Mouse (Mus musculus): ENCODE results near the gene Rph3a. TPM values are rescaled to one million over a fixed set of nuclear protein-coding genes. Genes with fewer than 3 reads are reported as not detected.

Rph3a gene
- total and polyA plus RNA-seq, 3 experiments: not detected

GRCm38 (mm10) chr5:121011962-121012361, 2.1 kb upstream of the Rph3a start:
- H3K9me3 ChIP-seq (replicated peaks; ENCODE audit: insufficient read depth, low read length): no peaks in the 10 kb centered on the region
- no peak overlapping the region for H3K4me3 ChIP-seq (ENCODE audit: control insufficient read depth in 1 of 2, insufficient read depth in 1 of 2, low read depth in 2 of 2, low read length in 2 of 2)
- no peaks in the 10 kb centered on the region for H3K79me2 ChIP-seq (ENCODE audit: control insufficient read depth, insufficient read depth, low read length, poor library complexity)
- no peak for DNase-seq (ENCODE audit: low read depth, low spot score)
- no peaks in the 10 kb centered on the region for H3K27me3 ChIP-seq (ENCODE audit: control insufficient read depth in 1 of 2, insufficient read depth in 2 of 2, low read length in 2 of 2)
- no peak overlapping the region for H3K9ac ChIP-seq (ENCODE audit: control insufficient read depth, low read depth, low read length, poor library complexity, severe bottlenecking)
- H3K27ac ChIP-seq (ENCODE audit: control insufficient read depth, low read depth, low read length): no peak overlapping the region
- no peaks in the 10 kb centered on the region for H3K36me3 ChIP-seq (ENCODE audit: control insufficient read depth in 1 of 2, insufficient read depth in 2 of 2, low read length in 2 of 2)
- no peak for TF ChIP-seq ZMIZ1 (IDR thresholded peaks at IDR 0.05; ENCODE audit: low read depth, low read length)
- no peak for TF ChIP-seq MXI1 (IDR thresholded peaks at IDR 0.05; ENCODE audit: low read depth, low read length)
- no peak for TF ChIP-seq KAT2A (conservative IDR thresholded peaks at IDR 0.05; ENCODE audit: low read depth, low read length)
- TF ChIP-seq CTCF (IDR thresholded peaks at IDR 0.05 in 2 of 3, conservative IDR thresholded peaks at IDR 0.05 in 1 of 3; ENCODE audit: control insufficient read depth in 1 of 3, insufficient read depth in 1 of 3, low read depth in 2 of 3, low read length in 3 of 3, poor library complexity in 1 of 3, severe bottlenecking in 1 of 3): no peak
- TF ChIP-seq RAD21 (IDR thresholded peaks at IDR 0.05; ENCODE audit: low read depth, low read length): no peak
- no peak for TF ChIP-seq MEF2A (IDR thresholded peaks at IDR 0.05; ENCODE audit: extremely low read depth, insufficient replicate concordance, low read depth, low read length, poor library complexity, severe bottlenecking)
- TF ChIP-seq TBP (IDR thresholded peaks at IDR 0.05; ENCODE audit: low read depth, low read length): no peak
- no peak for TF ChIP-seq SIN3A (IDR thresholded peaks at IDR 0.05; ENCODE audit: low read length)
- H3K4me1 ChIP-seq (ENCODE audit: control insufficient read depth in 1 of 2, insufficient read depth in 2 of 2, low read length in 2 of 2): no peaks in the 10 kb centered on the region

DNA sequence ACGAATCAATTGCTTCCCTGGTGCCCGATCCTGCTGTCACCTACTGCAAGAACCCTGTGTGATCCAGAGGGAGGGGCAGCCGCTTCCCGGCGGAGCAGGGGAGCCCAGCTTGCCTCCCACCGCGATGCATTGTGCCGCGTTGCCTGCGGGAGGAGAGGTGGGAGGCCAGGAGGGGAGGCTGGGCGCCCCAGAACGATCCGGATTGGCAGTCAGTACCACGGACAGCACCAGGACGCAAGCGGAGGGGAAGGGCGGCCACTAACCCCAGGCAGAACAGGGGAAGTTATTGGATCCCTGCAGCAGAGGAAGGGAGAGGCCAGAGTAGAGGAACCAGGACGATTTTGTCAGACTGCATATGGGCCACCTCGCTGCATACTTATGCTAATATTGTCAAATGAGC, 486 bp downstream of the Rph3a start:
- H3K79me2 ChIP-seq (ENCODE audit: control insufficient read depth, insufficient read depth, low read length, poor library complexity): no peaks in the 10 kb centered on the region
- no peaks in the 10 kb centered on the region for H3K36me3 ChIP-seq (ENCODE audit: control insufficient read depth in 1 of 2, insufficient read depth in 2 of 2, low read length in 2 of 2)
- no peaks in the 10 kb centered on the region for H3K9me3 ChIP-seq (replicated peaks; ENCODE audit: insufficient read depth, low read length)
- H3K27ac ChIP-seq (ENCODE audit: control insufficient read depth, low read depth, low read length): no peak overlapping the region
- TF ChIP-seq NELFE (IDR thresholded peaks at IDR 0.05; ENCODE audit: low read depth, low read length) (no peak), POLR2AphosphoS5 (IDR thresholded peaks at IDR 0.05; ENCODE audit: borderline replicate concordance, low read depth, low read length) (no peak), MXI1 (IDR thresholded peaks at IDR 0.05; ENCODE audit: low read depth, low read length) (no peak), MEF2A (IDR thresholded peaks at IDR 0.05; ENCODE audit: extremely low read depth, insufficient replicate concordance, low read depth, low read length, poor library complexity, severe bottlenecking) (no peak), USF2 (IDR thresholded peaks at IDR 0.05; ENCODE audit: borderline replicate concordance in 1 of 2, insufficient read depth in 1 of 2, low read depth in 1 of 2, low read length in 2 of 2) (no peak), POLR2A (IDR thresholded peaks at IDR 0.05; ENCODE audit: control insufficient read depth in 1 of 2, insufficient read depth in 1 of 2, low read depth in 1 of 2, low read length in 2 of 2, poor library complexity in 1 of 2) (no peak), UBTF (IDR thresholded peaks at IDR 0.05; ENCODE audit: borderline replicate concordance, insufficient read depth, low read depth, low read length) (no peak), SMC3 (IDR thresholded peaks at IDR 0.05; ENCODE audit: low read depth, low read length) (no peak), ZC3H11A (IDR thresholded peaks at IDR 0.05; ENCODE audit: low read depth, low read length) (no peak), MYC (IDR thresholded peaks at IDR 0.05; ENCODE audit: low read depth, low read length) (no peak), MYB (IDR thresholded peaks at IDR 0.05; ENCODE audit: low read depth, low read length) (no peak), MAFK (IDR thresholded peaks at IDR 0.05; ENCODE audit: borderline replicate concordance, low read depth, low read length) (no peak), BHLHE40 (IDR thresholded peaks at IDR 0.05; ENCODE audit: borderline replicate concordance, low read depth, low read length) (no peak), RAD21 (IDR thresholded peaks at IDR 0.05; ENCODE audit: low read depth, low read length) (no peak), ZMIZ1 (IDR thresholded peaks at IDR 0.05; ENCODE audit: low read depth, low read length) (no peak), TBP (IDR thresholded peaks at IDR 0.05; ENCODE audit: low read depth, low read length) (no peak), E2F4 (IDR thresholded peaks at IDR 0.05; ENCODE audit: borderline replicate concordance, low read depth, low read length) (no peak), HCFC1 (IDR thresholded peaks at IDR 0.05; ENCODE audit: low read depth, low read length) (no peak)
- no peaks in the 10 kb centered on the region for H3K4me1 ChIP-seq (ENCODE audit: control insufficient read depth in 1 of 2, insufficient read depth in 2 of 2, low read length in 2 of 2)
- DNase-seq (ENCODE audit: low read depth, low spot score): peak; percentile 19
- no peak overlapping the region for H3K9ac ChIP-seq (ENCODE audit: control insufficient read depth, low read depth, low read length, poor library complexity, severe bottlenecking)
- H3K4me3 ChIP-seq (ENCODE audit: control insufficient read depth in 1 of 2, insufficient read depth in 1 of 2, low read depth in 2 of 2, low read length in 2 of 2): no peak overlapping the region
- H3K27me3 ChIP-seq (ENCODE audit: control insufficient read depth in 1 of 2, insufficient read depth in 2 of 2, low read length in 2 of 2): no peaks in the 10 kb centered on the region

Measured in MEL (cell line).